Mouse (Mus musculus) heart, adult 2 months (tissue): ENCODE results near the gene Nwd1. TPM values are rescaled to one million over a fixed set of nuclear protein-coding genes. Genes with fewer than 3 reads are reported as not detected.

Source experiments
- DNase-seq, 2 experiments: peaks; one replicate each; pipeline ENCODE4 v3.0.0; 2021
- H3K27ac ChIP-seq: fragments of 200-600 bp; 2 replicates; pipeline ENCODE4 v1.8.1; 2022
- H3K27me3 ChIP-seq: fragments of 200-500 bp; 2 replicates; pipeline ENCODE4 v1.6.1; 2012; ENCODE audit warnings: mild to moderate bottlenecking, low read length, inconsistent platforms, mixed read lengths; ENCODE audit not compliant: control insufficient read depth, insufficient read depth
- H3K36me3 ChIP-seq: fragments of 200-500 bp; 2 replicates; pipeline ENCODE4 v1.6.1; 2012; ENCODE audit warnings: low read length, inconsistent platforms; ENCODE audit not compliant: control insufficient read depth, insufficient read depth
- H3K4me1 ChIP-seq: fragments of 200-500 bp; 2 replicates; pipeline ENCODE4 v1.6.1; 2011; ENCODE audit warnings: low read length; ENCODE audit not compliant: control insufficient read depth, insufficient read depth
- H3K4me3 ChIP-seq: fragments of 200-600 bp; 2 replicates; pipeline ENCODE4 v1.8.1; 2022
- H3K79me2 ChIP-seq: fragments of 200-500 bp; replicated peaks from 2 replicates; pipeline ENCODE4 v1.6.1; 2012; ENCODE audit warnings: mild to moderate bottlenecking, inconsistent platforms, low read length, moderate library complexity, mixed read lengths; ENCODE audit not compliant: control insufficient read depth, insufficient read depth
- H3K9ac ChIP-seq: fragments of 200-500 bp; 2 replicates; pipeline ENCODE4 v1.6.1; 2012; ENCODE audit warnings: low read depth, mild to moderate bottlenecking, control low read depth, inconsistent platforms, low read length, mixed read lengths
- CTCF ChIP-seq: fragments of 200-600 bp; IDR thresholded peaks from 2 replicates; pipeline ENCODE4 v1.8.1; 2022; ENCODE audit warnings: antibody characterized with exemption, mild to moderate bottlenecking, moderate library complexity
- EP300 ChIP-seq: fragments of 200-500 bp; IDR thresholded peaks from 2 replicates; pipeline ENCODE4 v1.6.1; 2011; ENCODE audit warnings: low read depth, low read length, control low read depth; ENCODE audit not compliant: insufficient read depth
- POLR2A ChIP-seq: fragments of 200-500 bp; IDR thresholded peaks from 2 replicates; pipeline ENCODE4 v1.6.1; 2011; ENCODE audit warnings: mild to moderate bottlenecking, low read depth, low read length, control low read depth; ENCODE audit not compliant: insufficient read depth
- WGBS: fragments of 180-500 bp; shearing (Covaris S2); methylation state at CpG from one replicate; pipeline ENCODE4 v1.1.7; 2018; 5-methylcytosine and 5-hydroxymethylcytosine counted together
- intact Hi-C: fragments of 180-260 bp; cut with DNase I; formaldehyde crosslinking; loops from one replicate; pipeline ENCODE4 v1.15.1; 2025
- polyA plus RNA-seq: library from polyadenylated mRNA; depleted of rRNA; stranded (reverse); fragments of >200 nt; gene quantifications from 2 replicates; pipeline ENCODE4 v1.2.3, GENCODE M21; 2012
- total RNA-seq, 2 experiments: library from RNA; stranded (reverse); gene quantifications; 2 replicates each; pipeline ENCODE4 v1.2.3; 2021

Nwd1 gene
- total and polyA plus RNA-seq, 3 experiments: 0.25 to 0.29 (median 0.27) TPM

DNA sequence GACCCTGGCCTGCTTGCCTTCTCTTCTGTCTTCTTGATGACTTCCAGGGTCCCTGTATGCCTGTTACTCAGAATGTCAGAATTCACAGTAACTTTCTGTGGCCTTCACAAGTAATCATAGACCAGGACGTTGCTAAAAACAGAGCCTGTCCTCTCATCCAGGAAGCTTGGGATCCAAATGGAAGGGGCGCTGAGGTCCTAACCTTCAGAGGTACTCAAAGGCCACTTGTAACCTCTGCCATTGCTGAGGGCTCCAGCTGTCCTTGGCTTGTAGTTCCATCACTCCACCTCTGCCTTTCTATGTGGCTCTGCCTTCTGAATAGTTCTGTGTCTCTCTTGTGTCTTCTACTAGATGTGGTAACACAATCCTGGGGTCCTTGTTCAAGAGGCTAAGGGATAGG, 107.3 kb downstream of the Nwd1 start:
- H3K79me2 ChIP-seq: no peaks in the 10 kb centered on the region
- no peak for TF ChIP-seq CTCF
- H3K4me3 ChIP-seq: no peak overlapping the region
- intact Hi-C loops: no loop called here
- 73% methylated on average over 2 of the region's 2 CpGs for WGBS
- no peak overlapping the region for H3K9ac ChIP-seq
- no peaks in the 10 kb centered on the region for H3K27me3 ChIP-seq
- H3K27ac ChIP-seq: no peak overlapping the region
- H3K36me3 ChIP-seq: no peaks in the 10 kb centered on the region
- no peaks in the 10 kb centered on the region; the same call in 1 of the 2 replicates for H3K4me1 ChIP-seq
- peak in 1 of 2 experiments; percentile 1 for DNase-seq

DNA sequence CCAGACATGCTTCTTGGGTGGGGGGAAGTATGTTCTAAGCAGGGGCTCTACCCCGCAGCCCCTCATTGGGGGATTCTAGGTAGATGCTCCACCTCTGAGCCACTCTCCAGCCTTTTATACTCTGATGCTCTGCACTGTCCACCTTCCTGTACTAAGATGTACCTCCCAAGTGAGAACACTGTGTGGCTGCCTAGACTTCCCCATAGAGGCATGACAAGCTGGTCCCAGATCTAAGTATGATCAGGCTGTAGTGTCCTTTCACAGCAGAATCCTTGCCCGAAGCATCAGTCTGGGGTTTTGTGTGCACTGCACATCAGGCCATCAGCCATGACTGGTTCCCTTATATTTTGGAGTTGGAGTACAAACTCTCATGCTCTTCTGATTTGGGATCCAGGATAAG, 109.5 kb downstream of the Nwd1 start:
- 97% methylated on average over 2 of the region's 2 CpGs for WGBS
- no peak overlapping the region for H3K27ac ChIP-seq
- no peaks in the 10 kb centered on the region for H3K27me3 ChIP-seq
- H3K36me3 ChIP-seq: no peaks in the 10 kb centered on the region
- TF ChIP-seq CTCF: no peak
- TF ChIP-seq EP300: no peak
- no peak for TF ChIP-seq POLR2A
- intact Hi-C loops: no loop called here
- H3K79me2 ChIP-seq: no peaks in the 10 kb centered on the region
- H3K9ac ChIP-seq: no peak overlapping the region
- peak in 1 of 2 experiments; percentile 1 for DNase-seq
- H3K4me3 ChIP-seq: no peak overlapping the region
- H3K4me1 ChIP-seq: peaks cover 1% of the 10 kb centered on the region; the same call in 1 of the 2 replicates

DNA sequence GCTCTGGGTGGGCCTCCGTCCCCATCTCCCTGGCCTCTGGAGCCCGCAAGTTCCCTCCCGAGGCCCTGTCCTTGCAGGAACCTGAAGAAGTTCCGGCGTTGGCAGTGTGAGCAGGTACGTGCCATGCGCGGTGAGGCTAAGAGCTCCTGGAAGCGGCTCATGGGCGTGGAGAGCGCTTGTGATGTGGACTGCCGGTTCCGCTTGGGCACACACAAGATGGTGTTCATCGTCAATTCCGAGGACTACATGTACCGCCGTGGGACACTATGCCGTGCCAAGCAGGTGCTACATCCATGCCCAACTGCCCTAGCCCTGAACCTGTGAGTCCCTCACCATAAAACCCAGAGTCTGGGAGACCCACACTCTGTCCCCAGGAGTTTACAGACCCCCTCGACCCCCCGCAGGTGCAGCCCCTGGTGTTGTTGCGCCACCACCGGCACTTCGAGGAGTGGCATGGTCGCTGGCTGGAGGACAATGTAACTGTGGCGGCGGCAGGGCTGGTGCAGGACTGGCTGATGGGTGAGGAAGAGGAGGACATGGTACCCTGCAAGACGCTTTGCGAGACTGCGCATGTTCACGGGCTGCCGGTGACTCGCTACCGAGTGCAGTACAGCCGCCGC, 110.4 kb downstream of the Nwd1 start:
- Histone ChIP-seq H3K4me3 (no peak overlapping the region), H3K36me3 (no peaks in the 10 kb centered on the region), H3K27me3 (no peaks in the 10 kb centered on the region), H3K27ac (no peak overlapping the region), H3K9ac (no peak overlapping the region), H3K4me1 (peaks cover 3% of the 10 kb centered on the region; the same call in 1 of the 2 replicates), H3K79me2 (no peaks in the 10 kb centered on the region)
- intact Hi-C loops: no loop called here
- WGBS: 96% methylated on average over 35 of the region's 35 CpGs
- TF ChIP-seq POLR2A: no peak
- DNase-seq: peak in 1 of 2 experiments; percentile 2

DNA sequence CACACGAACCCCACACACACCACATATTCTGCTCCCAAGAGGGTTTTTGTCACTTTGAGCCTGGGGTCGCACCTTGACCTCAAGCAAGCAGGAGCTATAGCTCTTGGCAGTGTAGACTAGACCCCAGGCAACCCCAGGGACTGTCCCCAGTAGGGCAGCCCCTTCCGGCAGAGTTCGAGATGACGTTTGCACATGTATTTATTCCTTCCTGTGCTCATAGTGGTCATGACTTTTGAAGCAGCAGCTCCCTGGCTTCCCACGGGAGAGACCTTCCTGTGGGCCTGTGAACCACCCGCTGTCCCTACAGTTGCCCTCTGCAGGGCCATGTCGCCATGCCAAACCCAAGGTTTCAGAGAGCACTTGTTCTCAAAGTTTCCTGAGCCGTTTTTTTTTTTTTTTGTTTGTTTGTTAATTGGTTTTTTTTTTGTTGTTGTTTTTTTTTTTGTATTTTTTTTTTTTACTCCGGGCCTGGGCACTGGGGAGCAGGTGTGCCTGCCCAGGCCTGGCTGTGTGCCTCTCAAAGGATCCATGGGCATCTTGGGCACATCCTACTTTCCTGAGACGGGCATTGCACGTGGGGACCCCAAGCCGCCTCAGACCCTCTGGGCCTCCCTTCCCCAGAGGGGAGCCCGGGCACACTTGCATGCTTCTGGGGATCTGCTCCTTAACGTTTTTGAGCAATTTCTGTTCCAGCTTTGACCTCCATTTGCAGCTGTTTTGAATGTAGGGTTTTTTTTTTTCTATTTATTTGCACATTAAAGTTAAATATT, 111.1 kb downstream of the Nwd1 start:
- peak in 1 of 2 experiments; percentile 1 for DNase-seq
- intact Hi-C loops: no loop called here
- peaks cover 3% of the 10 kb centered on the region; the same call in 1 of the 2 replicates for H3K4me1 ChIP-seq
- no peak for TF ChIP-seq EP300
- TF ChIP-seq CTCF: no peak
- TF ChIP-seq POLR2A: no peak
- no peak overlapping the region for H3K9ac ChIP-seq
- no peaks in the 10 kb centered on the region for H3K79me2 ChIP-seq
- no peaks in the 10 kb centered on the region for H3K27me3 ChIP-seq
- no peak overlapping the region for H3K27ac ChIP-seq
- no peaks in the 10 kb centered on the region for H3K36me3 ChIP-seq
- H3K4me3 ChIP-seq: no peak overlapping the region
- 72% methylated on average over 15 of the region's 15 CpGs for WGBS

DNA sequence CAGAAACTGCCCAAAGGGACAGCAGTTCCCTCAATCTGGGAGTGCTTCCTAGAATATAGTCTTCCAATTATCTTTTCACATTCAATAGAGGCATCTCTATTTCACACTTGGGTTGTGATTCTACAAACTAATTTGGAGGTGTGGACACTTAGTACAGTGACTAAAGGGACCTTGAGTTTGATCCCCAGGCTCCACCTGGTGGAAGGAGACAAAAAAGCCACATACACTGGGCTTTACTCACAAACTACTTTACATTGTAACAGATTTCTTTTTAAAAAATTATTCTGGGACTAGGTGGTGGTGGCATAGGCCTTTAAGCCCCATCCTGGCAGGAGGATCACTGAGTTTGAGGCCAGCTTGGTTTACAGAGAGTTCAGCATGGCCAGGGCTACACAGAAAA, 111.8 kb downstream of the Nwd1 start:
- Histone ChIP-seq H3K9ac (no peak overlapping the region), H3K4me3 (no peak overlapping the region), H3K36me3 (no peaks in the 10 kb centered on the region), H3K4me1 (peaks cover 3% of the 10 kb centered on the region; the same call in 1 of the 2 replicates), H3K79me2 (no peaks in the 10 kb centered on the region), H3K27ac (no peak overlapping the region), H3K27me3 (no peaks in the 10 kb centered on the region)
- DNase-seq: peak in 1 of 2 experiments; percentile 0
- intact Hi-C loops: no loop called here
- TF ChIP-seq CTCF (peak; percentile 42), EP300 (no peak), POLR2A (no peak)

DNA sequence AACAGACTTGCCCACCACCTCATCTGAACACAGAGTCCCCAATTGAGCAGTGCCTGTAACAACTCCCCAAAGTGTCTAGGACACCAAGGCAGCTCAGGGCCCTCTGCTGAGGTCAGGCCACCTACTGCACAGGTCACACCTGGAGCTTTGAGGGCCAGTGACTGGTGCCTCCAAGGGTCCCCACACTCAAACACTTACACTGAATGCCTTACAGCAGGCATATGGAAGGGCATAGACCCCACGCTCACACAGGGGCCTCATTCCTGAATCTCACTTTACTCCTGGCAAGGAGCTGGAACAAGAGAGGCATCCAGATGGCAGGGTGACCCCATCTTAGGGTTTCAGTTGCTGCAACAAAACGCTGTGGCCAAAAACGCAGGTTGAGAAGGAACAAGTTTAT, 113.7 kb downstream of the Nwd1 start:
- intact Hi-C loops: no loop called here
- no peak overlapping the region for H3K27ac ChIP-seq
- H3K27me3 ChIP-seq: no peaks in the 10 kb centered on the region
- no peak overlapping the region for H3K4me3 ChIP-seq
- no peak overlapping the region for H3K9ac ChIP-seq
- DNase-seq: peak in 1 of 2 experiments; percentile 1
- TF ChIP-seq CTCF (no peak), POLR2A (no peak), EP300 (no peak)
- H3K4me1 ChIP-seq: peaks cover 3% of the 10 kb centered on the region; the same call in 1 of the 2 replicates
- no peaks in the 10 kb centered on the region for H3K36me3 ChIP-seq
- 88% methylated on average over 3 of the region's 3 CpGs for WGBS
- no peaks in the 10 kb centered on the region for H3K79me2 ChIP-seq
